Mouse (Mus musculus): Measurements from ENCODE around the gene Cdh23.

DNA sequence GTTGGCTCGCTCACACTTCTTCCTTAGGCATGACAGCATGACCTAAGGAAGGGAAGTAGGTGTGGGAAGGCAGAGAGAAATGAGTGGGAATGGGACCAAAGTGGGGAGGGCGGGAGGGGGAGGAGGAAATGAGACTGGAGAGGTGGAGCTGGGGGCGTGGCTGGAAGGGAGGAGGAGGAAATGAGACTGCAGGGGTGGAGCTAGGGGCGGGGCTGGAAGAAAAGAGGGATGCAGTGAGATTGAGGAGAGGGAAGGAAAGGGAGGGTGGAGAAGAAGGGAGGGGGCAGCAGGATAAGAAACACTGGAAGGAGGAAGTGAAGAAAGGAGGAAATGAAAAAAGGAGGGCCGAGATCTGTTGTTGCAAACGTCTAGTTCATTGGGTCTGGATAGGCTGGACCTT, 5.3 kb downstream of the Cdh23 start:
- no peak for TF ChIP-seq CTCF (IDR thresholded peaks at IDR 0.05; ENCODE audit: insufficient read depth, low read depth, low read length)
- no peak for TF ChIP-seq POLR2A (IDR thresholded peaks at IDR 0.05; ENCODE audit: insufficient read depth, low read depth, low read length)
